Mouse (Mus musculus) erythroblast, embryonic 14.5 days (primary cell): Measurements from ENCODE around the gene Prss44. TPM values are rescaled to one million over a fixed set of nuclear protein-coding genes. Genes with fewer than 3 reads are reported as not detected.

Experiments
- H3K27me3 ChIP-seq: 2 replicates; pipeline ENCODE4 v1.6.1; 2012; ENCODE audit warnings: inconsistent platforms; ENCODE audit not compliant: control insufficient read depth
- H3K36me3 ChIP-seq: 2 replicates; pipeline ENCODE4 v1.6.1; 2012; ENCODE audit warnings: mild to moderate bottlenecking, inconsistent platforms; ENCODE audit not compliant: control insufficient read depth
- H3K4me1 ChIP-seq: 2 replicates; pipeline ENCODE4 v1.6.1; 2012; ENCODE audit warnings: inconsistent platforms; ENCODE audit not compliant: control insufficient read depth
- H3K4me3 ChIP-seq: replicated peaks from 2 replicates; pipeline ENCODE3; 2012; ENCODE audit warnings: moderate library complexity, mild to moderate bottlenecking, inconsistent platforms
- H3K9me3 ChIP-seq: 2 replicates; pipeline ENCODE4 v1.6.1; 2012; ENCODE audit warnings: low read length, inconsistent platforms, mixed read lengths; ENCODE audit not compliant: control insufficient read depth
- GATA1 ChIP-seq: IDR thresholded peaks from 2 replicates; pipeline ENCODE4 v1.6.1; 2012; ENCODE audit warnings: low read length, inconsistent platforms, mixed read lengths
- TAL1 ChIP-seq: IDR thresholded peaks from 3 replicates; pipeline ENCODE4 v1.6.1; 2012; ENCODE audit warnings: low read length, inconsistent platforms, mixed read lengths
- polyA plus RNA-seq: library from polyadenylated mRNA; stranded (reverse); fragments of >175 nt; gene quantifications from 2 replicates; pipeline ENCODE4 v1.2.3, GENCODE M21; 2012

Prss44 gene
- polyA plus RNA-seq: 0.02 TPM in 1 of 2 replicates, not detected in the other

DNA sequence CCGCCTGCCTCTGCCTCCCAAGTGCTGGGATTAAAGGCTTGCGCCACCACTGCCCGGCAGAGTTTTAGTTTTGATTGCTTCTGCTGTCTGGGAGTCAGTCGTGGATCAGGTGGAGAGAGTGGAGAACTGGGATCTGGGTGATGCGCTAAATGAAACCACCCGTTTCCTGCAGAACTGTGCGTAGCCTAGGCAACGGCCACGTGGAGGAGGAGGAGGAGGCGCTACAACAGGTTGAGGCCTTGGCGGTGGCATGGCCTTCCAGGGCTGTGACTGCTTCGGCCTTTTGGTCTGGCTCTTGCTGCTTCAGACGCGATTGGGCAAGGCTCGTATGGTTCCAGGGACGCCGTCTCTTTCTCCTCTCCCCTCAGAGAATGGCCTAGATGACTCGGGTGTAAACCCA, at the start of gene Prss44:
Gene Prss44, plus strand, starts transcription at position 206 of the 400 bp plus-strand sequence.
- no peak within 1 kb of the TSS for H3K4me3 ChIP-seq
- H3K36me3 ChIP-seq: no peaks in the 10 kb centered on the region

DNA sequence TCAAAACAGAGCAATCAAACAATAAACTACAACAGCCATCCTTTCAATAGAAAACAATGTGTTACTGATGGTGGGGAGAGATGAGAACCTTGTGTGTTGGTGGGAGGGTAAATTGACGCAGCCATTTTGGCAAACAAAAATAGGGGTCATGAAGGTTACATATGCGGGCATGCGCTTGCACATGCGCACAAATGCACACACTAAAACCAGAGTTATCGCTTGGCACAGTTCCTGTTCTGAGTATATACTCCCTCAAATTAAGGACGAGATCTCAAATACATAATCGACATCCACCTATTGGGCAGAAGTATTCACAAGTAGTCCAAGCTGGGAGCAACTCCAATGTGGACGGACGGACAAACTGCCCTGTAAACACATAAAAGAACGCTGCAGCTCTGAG, 41.5 kb upstream of the Prss44 start:
- no peak overlapping the region for H3K4me3 ChIP-seq
- no peaks in the 10 kb centered on the region for H3K9me3 ChIP-seq
- no peaks in the 10 kb centered on the region for H3K4me1 ChIP-seq
- no peaks in the 10 kb centered on the region for H3K36me3 ChIP-seq
- no peaks in the 10 kb centered on the region for H3K27me3 ChIP-seq
- TF ChIP-seq GATA1: no peak
- no peak for TF ChIP-seq TAL1

More for the DNA sequence above, at the start of gene Prss44:
- Histone ChIP-seq H3K4me1 (peaks cover 3% of the 10 kb centered on the region), H3K27me3 (peaks cover 5% of the 10 kb centered on the region), H3K9me3 (no peaks in the 10 kb centered on the region)
- no peak for TF ChIP-seq TAL1
- no peak for TF ChIP-seq GATA1

DNA sequence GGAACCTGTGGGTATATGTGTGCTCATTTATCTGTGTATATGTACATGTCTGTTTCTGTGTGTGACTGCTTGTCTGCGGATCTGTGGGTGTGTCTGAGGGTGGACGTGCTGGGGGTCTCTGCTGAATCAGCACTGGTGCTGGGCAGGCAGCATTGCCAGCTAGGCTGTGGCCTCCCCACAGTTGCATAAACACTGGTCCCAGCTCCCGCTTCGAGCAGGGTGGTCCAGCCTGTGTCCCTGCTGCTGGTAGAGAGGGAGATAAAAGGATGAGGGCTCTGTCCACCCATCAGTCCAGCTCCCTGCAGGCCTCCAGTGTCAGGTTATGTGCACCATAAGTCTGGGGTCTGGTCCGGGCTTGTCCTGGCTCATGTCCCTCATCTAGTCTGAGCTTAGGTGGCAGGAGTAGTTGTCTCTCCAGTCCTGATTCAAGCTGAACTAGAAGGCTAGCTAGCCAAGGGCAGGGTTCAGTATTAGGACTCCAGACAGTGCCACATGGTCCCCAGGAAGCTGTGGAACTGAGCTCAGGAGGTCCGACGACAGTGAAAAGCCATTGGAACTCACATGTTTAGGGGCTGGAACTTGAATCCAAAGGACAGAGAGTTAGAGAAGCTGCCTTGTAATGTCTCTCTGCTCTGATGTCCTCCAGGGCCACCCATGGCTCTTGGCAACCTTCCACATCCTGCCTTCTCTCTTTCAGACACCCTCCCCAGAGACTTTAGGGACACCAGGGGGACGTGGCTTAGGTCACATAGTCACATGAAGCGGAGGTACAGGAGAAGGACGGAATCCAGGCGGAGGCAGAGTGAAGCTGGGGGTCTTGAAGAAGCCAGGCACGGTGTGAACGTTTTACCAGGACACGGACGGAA, 39.2 kb upstream of the Prss44 start:
- Histone ChIP-seq H3K4me3 (no peak overlapping the region), H3K27me3 (no peaks in the 10 kb centered on the region), H3K9me3 (no peaks in the 10 kb centered on the region), H3K36me3 (no peaks in the 10 kb centered on the region), H3K4me1 (no peaks in the 10 kb centered on the region)
- no peak for TF ChIP-seq TAL1
- TF ChIP-seq GATA1: no peak

DNA sequence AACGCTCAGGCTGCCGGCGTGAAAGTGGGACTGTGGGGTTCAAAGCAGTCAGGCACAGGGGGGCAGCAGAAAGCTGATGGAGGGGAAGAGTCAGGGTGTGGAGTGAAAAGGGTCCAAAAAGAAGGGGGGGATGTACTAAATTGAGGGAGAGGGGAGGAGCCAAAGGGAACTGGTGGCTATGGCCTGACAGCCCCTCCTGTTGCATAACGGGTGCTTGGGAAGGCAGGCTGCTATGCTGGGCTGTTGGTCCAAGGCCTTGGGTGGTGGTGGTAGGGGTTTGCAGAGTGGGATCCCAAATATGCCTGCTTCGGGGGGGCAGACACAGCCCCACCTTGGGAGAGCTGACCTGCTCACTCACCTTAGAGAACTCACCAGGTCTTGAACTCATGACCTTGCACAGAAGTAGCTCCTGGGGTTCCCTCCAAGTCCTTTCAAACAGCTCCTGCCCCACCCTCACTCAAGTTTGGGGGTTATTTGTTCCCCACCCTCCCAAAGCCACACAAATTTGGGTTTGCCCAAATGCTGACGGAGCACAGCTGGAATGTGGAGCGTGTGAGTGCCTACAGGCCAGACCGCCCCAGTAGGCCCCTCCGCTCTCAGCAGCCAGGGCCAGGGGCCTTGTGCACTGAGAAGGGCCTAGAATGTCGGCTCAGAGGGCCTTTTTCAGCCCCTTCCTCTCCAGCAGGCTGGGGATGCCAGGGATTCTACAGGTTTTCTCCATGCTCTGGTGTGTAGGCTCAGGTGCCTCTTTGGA, 38.3 kb upstream of the Prss44 start:
- Histone ChIP-seq H3K27me3 (peaks cover 2% of the 10 kb centered on the region), H3K4me1 (no peaks in the 10 kb centered on the region)

DNA sequence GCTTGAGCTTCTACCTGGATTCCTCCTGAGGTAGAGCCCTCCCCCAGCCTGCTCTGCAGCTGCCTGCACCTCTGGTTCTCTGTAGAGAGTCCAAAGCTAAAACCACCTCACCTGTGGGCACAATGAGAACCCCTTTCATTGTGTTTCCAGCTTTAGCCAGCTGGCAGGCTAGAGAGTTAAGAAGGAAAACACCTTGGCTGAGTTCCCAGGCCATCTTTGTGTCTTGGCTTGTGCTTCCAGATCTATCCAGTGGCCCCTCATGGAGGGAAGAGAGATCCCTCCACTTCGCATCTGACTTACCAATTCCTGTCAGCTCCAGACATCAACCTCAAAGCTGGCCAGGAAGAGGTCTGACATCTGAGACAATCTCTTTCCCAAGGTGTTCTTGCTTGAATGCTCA, 35.7 kb upstream of the Prss44 start:
- Histone ChIP-seq H3K4me1 (peaks cover 12% of the 10 kb centered on the region), H3K9me3 (no peaks in the 10 kb centered on the region), H3K27me3 (peaks cover 28% of the 10 kb centered on the region), H3K36me3 (no peaks in the 10 kb centered on the region), H3K4me3 (no peak overlapping the region)
- no peak for TF ChIP-seq GATA1
- TF ChIP-seq TAL1: no peak

More for the DNA sequence above, 38.3 kb upstream of the Prss44 start:
- H3K36me3 ChIP-seq: no peaks in the 10 kb centered on the region
- no peak overlapping the region for H3K4me3 ChIP-seq
- H3K9me3 ChIP-seq: no peaks in the 10 kb centered on the region
- no peak for TF ChIP-seq GATA1
- no peak for TF ChIP-seq TAL1

DNA sequence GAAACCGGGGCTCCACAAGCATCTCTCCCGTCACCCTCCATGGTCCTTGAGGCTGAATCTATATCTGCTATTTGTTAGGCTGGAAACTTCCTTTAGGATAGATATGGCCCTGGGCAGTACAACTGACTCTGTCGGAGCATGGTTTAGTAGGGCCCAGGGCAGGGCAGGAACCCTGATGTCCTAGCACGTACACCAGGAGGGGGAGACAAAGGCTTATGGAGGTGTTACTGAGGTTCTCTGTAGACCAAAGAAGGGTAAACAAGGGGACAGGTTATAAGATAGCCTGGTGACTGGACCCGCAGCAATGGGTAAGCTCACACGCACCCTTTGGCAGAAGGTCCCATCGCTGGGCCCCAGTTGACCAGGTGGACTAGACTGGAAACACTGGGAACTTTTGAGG, 35.2 kb upstream of the Prss44 start:
- H3K9me3 ChIP-seq: no peaks in the 10 kb centered on the region
- H3K27me3 ChIP-seq: peaks cover 29% of the 10 kb centered on the region
- no peak overlapping the region for H3K4me3 ChIP-seq
- TF ChIP-seq TAL1 (no peak), GATA1 (no peak)
- peaks cover 12% of the 10 kb centered on the region for H3K4me1 ChIP-seq
- no peaks in the 10 kb centered on the region for H3K36me3 ChIP-seq

DNA sequence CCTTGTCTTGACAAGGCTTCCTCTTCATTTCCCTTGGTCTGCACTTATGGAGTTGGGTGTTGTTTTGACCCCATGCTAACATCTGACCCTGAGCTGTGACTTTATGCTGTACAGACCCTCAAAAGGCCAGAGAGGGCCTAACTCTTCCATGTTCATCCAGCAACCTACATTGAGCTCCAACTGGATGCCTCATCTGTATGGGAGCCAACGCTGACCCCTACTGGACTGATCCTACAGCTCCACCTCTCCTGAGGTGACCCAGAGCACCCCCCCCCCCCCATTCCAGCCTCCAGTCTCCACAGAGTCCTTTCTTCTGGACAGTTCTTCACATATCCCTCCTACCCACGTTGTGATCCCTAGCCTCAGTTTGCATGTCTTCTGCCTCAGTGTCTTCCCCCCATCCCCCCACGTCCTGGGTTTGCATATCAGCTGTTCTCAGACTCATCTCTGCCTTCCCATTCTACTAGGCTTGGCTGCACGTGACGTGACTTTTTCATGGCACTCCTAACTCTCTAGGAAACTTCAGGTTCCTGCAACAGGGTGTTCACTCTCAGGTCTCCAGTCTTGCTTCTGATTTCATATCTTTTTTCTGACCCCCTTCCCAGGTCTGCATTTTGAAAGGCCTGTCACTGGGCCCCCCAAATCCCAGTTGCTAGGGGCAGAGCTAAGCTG, 34.4 kb upstream of the Prss44 start:
- Histone ChIP-seq H3K4me1 (peaks cover 12% of the 10 kb centered on the region), H3K4me3 (no peak overlapping the region), H3K36me3 (no peaks in the 10 kb centered on the region), H3K9me3 (no peaks in the 10 kb centered on the region), H3K27me3 (peaks cover 29% of the 10 kb centered on the region)
- no peak for TF ChIP-seq GATA1
- no peak for TF ChIP-seq TAL1

DNA sequence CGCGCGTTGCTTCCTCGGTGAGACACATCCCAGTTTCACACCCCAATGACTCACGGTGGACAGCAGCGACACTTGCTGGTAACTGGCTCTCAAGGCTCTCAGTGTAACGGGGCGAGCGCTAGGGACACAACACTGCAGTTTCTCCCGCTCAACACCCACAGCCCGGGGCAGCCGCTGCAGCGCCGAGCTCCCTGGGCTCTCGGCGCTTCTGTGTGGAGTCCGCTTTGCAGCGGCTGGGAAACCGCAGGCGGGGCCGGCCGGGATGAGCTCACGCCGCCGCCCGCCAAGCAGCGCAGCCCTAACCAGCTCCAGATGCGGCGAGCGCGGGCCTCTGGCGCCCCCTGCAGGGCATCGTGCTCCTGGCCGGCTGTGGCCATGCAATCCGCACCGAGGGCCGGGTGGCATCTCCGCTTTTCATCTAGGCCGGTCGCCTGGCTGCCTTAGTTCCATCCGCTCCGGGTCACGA, 32.5 kb upstream of the Prss44 start:
- Histone ChIP-seq H3K9me3 (no peaks in the 10 kb centered on the region), H3K4me1 (peaks cover 12% of the 10 kb centered on the region), H3K4me3 (peak overlapping the region; percentile 44), H3K36me3 (no peaks in the 10 kb centered on the region), H3K27me3 (peaks cover 29% of the 10 kb centered on the region)
- TF ChIP-seq TAL1 (no peak), GATA1 (no peak)

DNA sequence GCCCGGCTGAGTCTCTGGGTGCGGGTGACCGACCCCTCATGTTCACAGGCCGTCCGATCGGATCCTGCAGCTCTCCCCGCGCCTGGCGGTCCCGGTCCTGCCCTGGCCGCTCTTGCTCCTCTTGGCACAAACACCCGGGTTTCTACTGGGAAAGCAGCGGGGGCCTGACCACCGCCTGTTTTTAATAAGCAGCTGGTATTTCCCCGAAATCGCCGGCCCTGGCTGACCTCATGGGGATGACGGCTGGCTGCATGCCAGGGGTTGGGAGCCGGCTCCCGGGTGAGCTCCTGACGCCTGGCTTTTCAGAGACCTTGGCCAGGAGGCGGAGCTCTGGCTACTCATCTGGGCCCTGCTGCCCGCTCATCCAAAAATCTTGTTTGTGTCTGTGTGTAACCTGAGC, 32.1 kb upstream of the Prss44 start:
- H3K4me1 ChIP-seq: peaks cover 12% of the 10 kb centered on the region
- TF ChIP-seq TAL1: no peak
- TF ChIP-seq GATA1: no peak
- no peaks in the 10 kb centered on the region for H3K36me3 ChIP-seq
- peak overlapping the region; percentile 44 for H3K4me3 ChIP-seq
- H3K9me3 ChIP-seq: no peaks in the 10 kb centered on the region
- peaks cover 29% of the 10 kb centered on the region for H3K27me3 ChIP-seq
